Mouse (Mus musculus) forebrain, embryonic 13.5 days (tissue): ENCODE data around the gene Kcnab3. TPM values are rescaled to one million over a fixed set of nuclear protein-coding genes. Genes with fewer than 3 reads are reported as not detected.
"Not testable (repeated sequence)": the region's sequence is repeated elsewhere in the genome, so short reads cannot be mapped to it uniquely, and the experiment has no call there.

Experiments used
- ATAC-seq: fragments of 200-750 bp; cut with Nextera tagmentation; 2 replicates; pipeline ENCODE4 v1.8.0; 2017
- H3K27ac ChIP-seq: fragments of 300-500 bp; sonication (generic); 2 replicates; pipeline ENCODE4 v1.5.1; 2015; ENCODE audit warnings: inconsistent platforms, mild to moderate bottlenecking, moderate library complexity
- H3K27me3 ChIP-seq: fragments of 300-500 bp; sonication (generic); 2 replicates; pipeline ENCODE4 v1.6.1; 2015; ENCODE audit warnings: mild to moderate bottlenecking, inconsistent platforms
- H3K36me3 ChIP-seq: fragments of 300-500 bp; sonication (generic); 2 replicates; pipeline ENCODE4 v1.6.1; 2015; ENCODE audit warnings: mild to moderate bottlenecking, inconsistent platforms; ENCODE audit not compliant: poor library complexity, severe bottlenecking
- H3K4me1 ChIP-seq: fragments of 300-500 bp; sonication (generic); 2 replicates; pipeline ENCODE4 v1.6.1; 2015; ENCODE audit warnings: inconsistent platforms
- H3K4me2 ChIP-seq: fragments of 300-500 bp; sonication (generic); 2 replicates; pipeline ENCODE4 v1.6.1; 2015; ENCODE audit warnings: inconsistent platforms, mild to moderate bottlenecking, moderate library complexity
- H3K4me3 ChIP-seq: fragments of 300-500 bp; sonication (generic); 2 replicates; pipeline ENCODE4 v1.5.1; 2015; ENCODE audit warnings: mild to moderate bottlenecking, inconsistent platforms
- H3K9ac ChIP-seq: fragments of 300-500 bp; sonication (generic); 2 replicates; pipeline ENCODE4 v1.6.1; 2015; ENCODE audit warnings: mild to moderate bottlenecking, inconsistent platforms
- H3K9me3 ChIP-seq: fragments of 300-500 bp; sonication (generic); replicated peaks from 2 replicates; pipeline ENCODE4 v1.6.1; 2016; ENCODE audit warnings: inconsistent platforms
- WGBS: fragments of 180-500 bp; shearing (Covaris S2); methylation state at CpG from one replicate; pipeline ENCODE4 v1.1.7; 2015; 5-methylcytosine and 5-hydroxymethylcytosine counted together
- polyA plus RNA-seq: library from polyadenylated mRNA; unstranded; fragments of >200 nt; fragmentation: Nextera tagmentation; extraction: Ambion mirVana; gene quantifications from 2 replicates; pipeline ENCODE4 v1.2.1, GENCODE M21; 2015

The Kcnab3 gene
- polyA plus RNA-seq, result 3.7 and 4.0 TPM in 2 replicates

DNA sequence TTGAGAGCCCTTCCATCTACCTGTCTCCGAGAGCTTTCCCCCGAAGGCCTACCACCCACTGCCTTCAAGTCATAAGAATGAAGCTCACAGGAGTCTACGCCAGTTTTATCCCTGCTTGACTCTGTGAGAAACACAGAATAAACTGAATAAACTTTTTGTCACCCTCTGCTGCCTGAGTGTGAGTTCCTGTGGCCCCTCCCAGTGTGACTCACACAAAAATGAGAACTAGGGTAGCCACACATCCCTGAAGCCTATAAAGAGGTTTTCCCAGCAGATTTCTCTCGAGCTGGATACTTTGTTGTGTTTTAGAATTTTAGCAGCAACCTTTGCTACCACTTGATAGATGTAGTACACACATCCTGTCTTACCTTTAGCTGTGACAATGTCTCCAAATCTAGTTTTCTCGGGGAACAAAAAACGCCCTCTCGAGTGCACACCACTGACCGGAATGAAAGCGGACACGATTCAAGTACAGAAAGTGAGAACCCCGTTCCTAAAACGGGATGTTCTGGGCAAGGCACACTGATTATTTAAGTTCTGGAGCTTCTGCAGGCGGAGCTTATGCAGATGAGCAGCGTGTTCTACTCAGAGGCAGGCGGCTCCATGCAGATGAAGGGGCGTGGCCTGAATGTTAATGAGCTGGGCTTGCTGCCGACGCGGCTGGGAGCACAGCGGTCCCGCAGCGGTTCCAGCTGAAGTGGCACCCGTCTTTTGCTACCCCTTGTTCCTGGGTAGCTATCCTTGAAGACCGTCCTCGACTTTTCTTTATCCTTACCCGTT, at the start of gene Kcnab3:
Gene Kcnab3, plus strand, starts transcription at position 631 of the 780 bp plus-strand sequence.
- Histone ChIP-seq H3K4me3 (peak within 1 kb of the TSS; percentile 52), H3K36me3 (peaks cover 3% of the 10 kb centered on the region; the same call in 1 of the 2 replicates), H3K9me3 (no peaks in the 10 kb centered on the region), H3K9ac (peak within 1 kb of the TSS; percentile 68), H3K4me1 (peaks cover 52% of the 10 kb centered on the region), H3K27ac (peak within 1 kb of the TSS; percentile 15; the same call in 1 of the 2 replicates), H3K4me2 (peak within 1 kb of the TSS; percentile 79), H3K27me3 (peaks cover 23% of the 10 kb centered on the region)
- ATAC-seq, result peak; percentile 68
- WGBS, result 11% methylated on average over 26 of the region's 26 CpGs

DNA sequence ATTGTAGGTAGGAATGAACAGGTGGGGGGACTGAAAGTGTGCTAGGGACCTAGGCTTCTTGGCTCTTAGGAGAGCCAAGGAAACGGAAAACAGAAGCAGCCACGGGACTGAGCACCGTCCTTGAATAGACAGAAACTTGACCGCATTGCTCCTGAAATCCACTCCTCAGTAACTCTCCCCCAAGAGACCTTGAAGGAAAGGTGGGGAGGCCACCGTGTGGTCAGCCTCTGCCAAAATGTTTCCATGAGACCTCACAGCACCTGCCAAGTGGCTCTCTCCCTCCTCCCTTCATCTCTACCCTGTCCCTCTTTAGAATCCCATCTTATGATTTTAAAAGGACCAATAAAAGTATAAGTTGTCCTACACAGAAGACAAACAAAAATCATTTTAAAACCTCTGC, 48.8 kb upstream of the Kcnab3 start:
- H3K4me2 ChIP-seq, result no peak overlapping the region
- 69% methylated on average over 5 of the region's 5 CpGs for WGBS
- no peaks in the 10 kb centered on the region for H3K9me3 ChIP-seq
- H3K4me1 ChIP-seq, result no peaks in the 10 kb centered on the region
- no peak for ATAC-seq
- H3K36me3 ChIP-seq, result no peaks in the 10 kb centered on the region
- H3K27ac ChIP-seq, result no peak overlapping the region
- H3K27me3 ChIP-seq, result no peaks in the 10 kb centered on the region
- H3K9ac ChIP-seq, result no peak overlapping the region
- H3K4me3 ChIP-seq, result no peak overlapping the region

DNA sequence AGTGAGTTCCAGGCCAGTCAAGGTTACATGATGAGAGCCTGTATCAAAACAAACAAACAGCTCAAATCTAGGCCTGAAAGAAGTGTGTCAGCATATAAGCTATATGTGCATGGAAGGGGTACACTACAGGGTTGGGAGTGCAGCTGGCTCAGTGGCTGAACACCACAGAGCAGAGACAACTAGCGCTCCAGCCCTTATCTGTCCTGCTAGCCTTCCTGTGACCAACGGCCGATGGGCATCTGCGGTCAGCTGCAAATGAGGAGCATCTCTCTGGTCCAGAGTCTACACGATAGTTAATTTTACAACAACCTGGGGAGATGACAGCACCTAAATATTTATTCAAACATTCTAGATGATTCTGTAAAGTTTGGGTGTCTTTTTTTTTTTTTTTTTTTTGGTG, 34.9 kb upstream of the Kcnab3 start:
- no peak overlapping the region for H3K9ac ChIP-seq
- H3K4me1 ChIP-seq, result no peaks in the 10 kb centered on the region
- no peaks in the 10 kb centered on the region for H3K27me3 ChIP-seq
- no peak overlapping the region for H3K4me3 ChIP-seq
- ATAC-seq, result no peak
- H3K36me3 ChIP-seq, result no peaks in the 10 kb centered on the region
- H3K4me2 ChIP-seq, result no peak overlapping the region
- H3K9me3 ChIP-seq, result no peaks in the 10 kb centered on the region
- H3K27ac ChIP-seq, result no peak overlapping the region
- WGBS, result 94% methylated on average over 5 of the region's 5 CpGs

DNA sequence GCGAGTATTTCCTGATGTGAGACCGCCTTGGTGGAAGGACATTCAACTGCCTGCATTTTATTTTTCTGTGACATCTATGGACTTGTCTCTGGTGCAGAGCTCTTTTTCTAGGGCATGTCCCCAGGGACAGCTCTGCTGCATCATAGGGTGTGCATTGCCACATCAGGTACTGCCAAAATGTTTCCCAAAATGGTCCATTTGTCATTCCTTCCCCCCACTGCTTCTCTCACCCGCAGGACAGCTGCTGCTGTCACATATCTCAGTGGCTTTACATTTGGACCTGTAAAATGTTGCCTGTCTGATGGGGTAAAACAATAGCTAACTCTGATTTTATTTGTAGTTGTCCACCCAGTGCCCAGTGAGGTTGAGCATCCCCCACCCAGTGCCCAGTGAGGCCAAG, 30.8 kb upstream of the Kcnab3 start:
- no peak overlapping the region for H3K9ac ChIP-seq
- H3K9me3 ChIP-seq, result no peaks in the 10 kb centered on the region
- H3K27me3 ChIP-seq, result no peaks in the 10 kb centered on the region
- ATAC-seq, result no peak
- WGBS, result 89% methylated on average over 3 of the region's 3 CpGs
- no peak overlapping the region for H3K4me2 ChIP-seq
- H3K27ac ChIP-seq, result no peak overlapping the region
- H3K4me3 ChIP-seq, result no peak overlapping the region
- H3K4me1 ChIP-seq, result no peaks in the 10 kb centered on the region
- peaks cover 31% of the 10 kb centered on the region for H3K36me3 ChIP-seq

DNA sequence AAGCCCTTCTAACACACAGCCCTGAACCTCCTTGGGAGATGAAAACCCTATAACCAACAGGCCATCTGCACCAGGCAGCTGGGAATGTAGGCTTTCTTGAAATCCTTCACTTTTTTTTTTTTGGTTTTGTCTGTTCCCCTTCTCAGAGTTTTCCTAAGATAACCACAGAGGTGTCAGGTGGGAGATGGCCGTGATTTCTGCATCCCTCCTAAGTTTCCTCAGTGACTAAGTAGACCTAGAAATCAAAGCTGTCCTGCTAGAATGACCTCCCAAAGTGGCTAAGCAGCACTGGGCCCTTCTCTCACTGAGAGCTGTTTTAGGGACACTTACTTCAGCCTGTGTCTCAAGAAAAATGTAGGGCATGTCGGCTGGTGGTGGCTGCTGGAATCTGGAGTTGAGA, 28.3 kb upstream of the Kcnab3 start:
- H3K4me1 ChIP-seq, result no peaks in the 10 kb centered on the region
- H3K27ac ChIP-seq, result no peak overlapping the region
- no peak overlapping the region for H3K9ac ChIP-seq
- ATAC-seq, result no peak
- no peaks in the 10 kb centered on the region for H3K9me3 ChIP-seq
- H3K27me3 ChIP-seq, result no peaks in the 10 kb centered on the region
- H3K36me3 ChIP-seq, result peaks cover 54% of the 10 kb centered on the region
- no peak overlapping the region for H3K4me2 ChIP-seq
- H3K4me3 ChIP-seq, result no peak overlapping the region
- WGBS, result 95% methylated on average over 2 of the region's 2 CpGs

DNA sequence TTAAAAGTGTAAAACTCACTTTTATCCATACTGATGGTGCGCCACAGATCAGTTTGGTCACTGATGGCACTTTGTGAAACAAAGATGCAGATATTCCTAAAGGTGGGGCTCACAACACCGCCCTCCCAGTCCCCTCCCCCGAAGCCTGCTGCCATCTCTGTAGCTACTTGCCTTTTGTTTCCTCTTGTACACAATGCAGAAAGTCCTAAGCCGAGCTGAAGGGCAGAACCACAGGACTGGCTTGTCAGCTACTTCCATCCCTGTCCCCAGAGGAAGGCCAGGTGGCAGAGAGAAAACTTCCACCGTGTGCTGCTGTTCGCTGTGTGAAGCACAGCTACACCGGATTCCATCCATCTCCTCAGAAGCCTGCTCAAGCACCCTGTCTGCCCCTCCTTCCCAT, 27.8 kb upstream of the Kcnab3 start:
- Histone ChIP-seq H3K4me1 (no peaks in the 10 kb centered on the region), H3K9ac (peak overlapping the region; percentile 0; the same call in 1 of the 2 replicates), H3K4me2 (no peak overlapping the region), H3K27ac (no peak overlapping the region), H3K36me3 (peaks cover 58% of the 10 kb centered on the region), H3K9me3 (no peaks in the 10 kb centered on the region), H3K27me3 (no peaks in the 10 kb centered on the region), H3K4me3 (no peak overlapping the region)
- WGBS, result 62% methylated on average over 7 of the region's 7 CpGs
- ATAC-seq, result no peak

DNA sequence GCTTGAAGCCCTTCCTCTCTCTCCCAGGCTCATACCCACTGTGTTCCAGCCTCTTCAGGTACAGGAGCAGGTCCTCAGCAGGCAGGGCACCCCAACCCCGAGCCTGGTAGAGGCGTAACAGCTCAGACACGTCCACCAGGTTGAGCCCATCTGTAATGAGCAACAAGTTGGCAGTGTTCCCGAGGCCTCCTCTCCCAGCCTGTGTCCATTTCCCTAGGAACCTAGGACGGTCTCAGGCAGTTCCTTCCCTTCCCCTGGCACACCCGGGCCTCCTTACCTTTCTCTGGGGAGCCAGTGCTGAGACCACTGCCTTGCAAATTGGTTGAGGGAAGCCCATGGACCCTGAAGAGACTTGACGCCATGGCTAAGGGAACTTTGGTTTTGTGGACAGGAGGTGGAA, 23.2 kb upstream of the Kcnab3 start:
- H3K4me1 ChIP-seq, result no peaks in the 10 kb centered on the region
- no peaks in the 10 kb centered on the region for H3K27me3 ChIP-seq
- no peak overlapping the region for H3K27ac ChIP-seq
- H3K9ac ChIP-seq, result no peak overlapping the region
- H3K4me2 ChIP-seq, result no peak overlapping the region
- peaks cover 94% of the 10 kb centered on the region for H3K36me3 ChIP-seq
- H3K4me3 ChIP-seq, result no peak overlapping the region
- H3K9me3 ChIP-seq, result no peaks in the 10 kb centered on the region
- 78% methylated on average over 7 of the region's 7 CpGs for WGBS
- ATAC-seq, result no peak

DNA sequence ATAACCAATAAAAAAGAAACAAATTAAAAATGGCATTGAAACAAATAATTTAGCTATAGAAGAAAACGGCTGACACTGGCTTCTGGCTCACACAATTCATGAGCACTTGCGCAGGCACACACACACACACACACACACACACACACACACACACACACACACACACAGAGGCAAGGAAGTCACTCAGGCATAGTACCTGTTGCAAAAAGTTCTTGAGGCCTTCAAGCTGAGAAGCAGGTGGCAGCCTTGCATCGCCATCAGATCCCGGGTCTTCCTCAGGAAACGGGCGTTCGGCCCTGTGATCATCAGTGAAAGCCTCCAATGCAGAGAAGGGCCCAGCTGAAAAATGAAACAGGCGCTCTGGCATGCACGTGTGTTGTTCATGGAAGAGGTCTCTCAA, 20.8 kb upstream of the Kcnab3 start:
- Histone ChIP-seq H3K4me3 (no peak overlapping the region), H3K27ac (no peak overlapping the region), H3K9me3 (no peaks in the 10 kb centered on the region), H3K9ac (no peak overlapping the region), H3K4me1 (no peaks in the 10 kb centered on the region), H3K36me3 (peaks cover 92% of the 10 kb centered on the region), H3K4me2 (no peak overlapping the region), H3K27me3 (no peaks in the 10 kb centered on the region)
- ATAC-seq, result no peak
- 91% methylated on average over 9 of the region's 9 CpGs for WGBS

DNA sequence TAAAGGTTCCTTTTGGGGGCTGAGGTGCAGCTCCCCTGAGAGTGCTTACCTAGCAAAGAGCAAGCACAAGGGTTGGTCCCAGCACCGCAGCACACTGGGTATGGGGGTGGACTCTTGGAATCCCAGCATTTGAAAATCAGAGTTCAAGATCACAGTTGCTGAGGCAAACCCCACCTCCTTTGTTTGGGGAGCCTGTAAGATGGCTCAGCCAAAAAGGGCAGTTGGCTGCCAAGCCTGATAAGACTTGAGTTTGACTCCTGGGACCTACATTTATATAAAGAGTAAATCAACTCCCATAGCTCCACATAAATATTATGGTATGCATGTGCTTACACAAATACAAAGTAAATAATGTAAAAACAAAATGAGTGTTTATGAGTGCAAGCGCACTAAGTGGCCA, 20.0 kb upstream of the Kcnab3 start:
- Histone ChIP-seq H3K4me1 (no peaks in the 10 kb centered on the region), H3K27ac (no peak overlapping the region), H3K27me3 (no peaks in the 10 kb centered on the region), H3K4me3 (no peak overlapping the region), H3K4me2 (no peak overlapping the region), H3K36me3 (peaks cover 94% of the 10 kb centered on the region), H3K9ac (no peak overlapping the region), H3K9me3 (no peaks in the 10 kb centered on the region)
- no peak for ATAC-seq
- 99% methylated on average over 2 of the region's 2 CpGs for WGBS

DNA sequence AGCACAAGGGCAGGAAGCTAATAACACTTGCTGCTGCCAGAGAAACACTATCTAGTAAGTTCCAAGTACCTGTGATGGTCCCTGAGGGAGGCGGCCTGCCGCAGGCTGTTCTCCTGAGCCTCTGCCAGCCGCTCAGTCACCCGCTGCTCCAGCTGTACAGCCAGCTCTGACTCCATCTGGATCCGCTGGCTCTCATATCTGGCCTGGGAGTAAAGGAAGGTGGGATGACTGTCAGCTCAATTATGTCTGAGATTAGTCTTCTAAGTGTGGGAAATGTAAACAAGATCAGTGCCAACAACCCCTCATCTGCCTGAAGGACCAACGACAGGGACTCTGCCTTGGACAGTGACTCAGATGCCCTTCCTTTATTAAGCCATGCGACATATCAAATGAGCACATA, 14.8 kb upstream of the Kcnab3 start:
- ATAC-seq, result no peak
- Histone ChIP-seq H3K4me2 (no peak overlapping the region), H3K27me3 (no peaks in the 10 kb centered on the region), H3K9ac (peak overlapping the region; percentile 37; the same call in 1 of the 2 replicates), H3K9me3 (no peaks in the 10 kb centered on the region), H3K27ac (no peak overlapping the region), H3K36me3 (peaks cover 91% of the 10 kb centered on the region), H3K4me1 (no peaks in the 10 kb centered on the region), H3K4me3 (no peak overlapping the region)
- WGBS, result 86% methylated on average over 7 of the region's 7 CpGs

DNA sequence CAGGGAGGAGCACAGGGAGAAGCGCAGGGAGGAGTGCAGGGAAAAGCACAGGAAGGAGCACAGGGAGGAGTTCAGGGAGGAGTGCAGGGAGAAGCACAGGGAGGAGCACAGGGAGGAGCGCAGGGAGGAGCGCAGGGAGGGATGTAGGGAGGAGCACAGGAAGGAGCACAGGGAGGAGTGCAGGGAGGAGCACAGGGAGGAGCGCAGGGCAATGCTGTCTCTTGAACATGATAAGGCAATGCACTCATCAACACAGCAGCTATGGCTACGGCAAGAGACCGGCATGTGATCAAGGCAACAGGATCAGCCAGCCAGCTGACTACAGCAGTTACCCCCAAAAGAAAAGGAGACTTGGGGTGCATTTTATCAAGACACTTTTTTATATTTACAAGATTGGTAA, 9.7 kb upstream of the Kcnab3 start:
- peaks cover 90% of the 10 kb centered on the region for H3K36me3 ChIP-seq
- H3K27ac ChIP-seq, result no peak overlapping the region
- H3K4me1 ChIP-seq, result peaks cover 8% of the 10 kb centered on the region
- H3K4me2 ChIP-seq, result no peak overlapping the region
- no peak for ATAC-seq
- no peaks in the 10 kb centered on the region for H3K27me3 ChIP-seq
- WGBS, result 97% methylated on average over 6 of the region's 6 CpGs
- no peak overlapping the region for H3K4me3 ChIP-seq
- H3K9me3 ChIP-seq, result no peaks in the 10 kb centered on the region
- H3K9ac ChIP-seq, result no peak overlapping the region

DNA sequence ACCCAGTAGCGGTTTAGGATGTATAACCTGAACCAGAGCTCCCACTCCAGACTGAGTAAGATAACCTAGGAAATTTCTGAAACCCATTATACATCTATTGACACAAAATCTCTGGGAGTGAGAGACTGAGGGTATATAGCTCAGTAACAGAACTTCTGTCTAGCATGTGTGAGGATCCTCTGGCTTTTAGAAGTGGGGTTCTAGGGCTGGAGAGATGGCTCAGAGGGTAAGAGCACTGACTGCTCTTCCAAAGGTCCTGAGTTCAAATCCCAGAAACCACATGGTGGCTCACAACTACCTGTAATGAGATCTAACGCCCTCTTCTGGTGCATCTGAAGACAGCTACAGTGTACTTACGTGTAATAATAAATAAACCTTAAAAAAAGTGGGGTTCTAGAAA, 8.1 kb upstream of the Kcnab3 start:
- not testable (repeated sequence) for H3K27me3 ChIP-seq, H3K9ac ChIP-seq, H3K9me3 ChIP-seq, H3K4me2 ChIP-seq, ATAC-seq, H3K4me3 ChIP-seq, H3K27ac ChIP-seq
- peaks cover 76% of the 10 kb centered on the region for H3K36me3 ChIP-seq
- H3K4me1 ChIP-seq, result peaks cover 24% of the 10 kb centered on the region
- WGBS, result 94% methylated on average over 3 of the region's 3 CpGs

DNA sequence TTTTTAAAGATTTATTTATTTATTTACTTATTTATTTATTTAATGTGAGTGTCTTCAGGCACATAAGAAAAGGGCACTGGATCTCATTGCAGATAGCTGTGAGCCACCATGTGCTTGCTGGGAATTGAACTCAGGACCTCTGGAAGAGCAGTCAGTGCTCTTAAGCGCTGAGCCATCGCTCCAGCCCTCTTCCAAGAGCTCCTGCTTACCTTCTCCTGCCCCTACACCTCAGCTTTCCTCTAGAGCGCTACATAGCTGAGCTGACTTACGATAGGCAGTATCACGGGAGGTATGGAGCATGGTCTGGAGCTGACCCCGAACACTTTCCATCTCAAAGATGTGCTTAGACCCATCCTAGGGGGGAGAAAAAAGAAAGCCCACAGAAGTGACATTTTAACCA, 4.5 kb upstream of the Kcnab3 start:
- 91% methylated on average over 6 of the region's 6 CpGs for WGBS
- Histone ChIP-seq H3K4me2 (peak overlapping the region; percentile 79), H3K9ac (peak overlapping the region; percentile 84; the same call in 1 of the 2 replicates), H3K27me3 (peaks cover under 1% of the 10 kb centered on the region; the same call in 1 of the 2 replicates), H3K4me3 (peak overlapping the region; percentile 52), H3K36me3 (peaks cover 44% of the 10 kb centered on the region), H3K4me1 (peaks cover 49% of the 10 kb centered on the region), H3K27ac (no peak overlapping the region), H3K9me3 (no peaks in the 10 kb centered on the region)
- ATAC-seq, result no peak
